Mouse (Mus musculus) lung, postnatal 0 days (tissue): Measurements from ENCODE around the gene Rnf144b. TPM values are rescaled to one million over a fixed set of nuclear protein-coding genes. Genes with fewer than 3 reads are reported as not detected.

ENCODE experiments used
- ATAC-seq: fragments of 200-750 bp; cut with Nextera tagmentation; 2 replicates; pipeline ENCODE4 v1.8.0; 2017; ENCODE audit warnings: moderate library complexity
- DNase-seq: peaks from one replicate; pipeline ENCODE4 v3.0.0-alpha.2; 2016; ENCODE audit warnings: low spot score
- H3K27ac ChIP-seq: fragments of 300-500 bp; sonication (generic); 2 replicates; pipeline ENCODE4 v1.5.1; 2014; ENCODE audit warnings: antibody characterized with exemption, mild to moderate bottlenecking, low read length, mixed read lengths
- H3K27me3 ChIP-seq: fragments of 300-500 bp; sonication (generic); replicated peaks from 2 replicates; pipeline ENCODE4 v1.6.1; 2014; ENCODE audit warnings: low read length, mixed read lengths; ENCODE audit not compliant: insufficient read depth
- H3K36me3 ChIP-seq: fragments of 300-500 bp; sonication (generic); 2 replicates; pipeline ENCODE4 v1.6.1; 2014; ENCODE audit warnings: low read length, mixed read lengths; ENCODE audit not compliant: insufficient read depth
- H3K4me1 ChIP-seq: fragments of 300-500 bp; sonication (generic); 2 replicates; pipeline ENCODE4 v1.6.1; 2014; ENCODE audit warnings: antibody characterized with exemption, low read depth, low read length, mixed read lengths; ENCODE audit not compliant: insufficient read depth
- H3K4me2 ChIP-seq: fragments of 300-500 bp; sonication (generic); replicated peaks from 2 replicates; pipeline ENCODE4 v1.6.1; 2014; ENCODE audit warnings: low read depth, mild to moderate bottlenecking, low read length, moderate library complexity, mixed read lengths
- H3K4me3 ChIP-seq: fragments of 300-500 bp; sonication (generic); 2 replicates; pipeline ENCODE4 v1.5.1; 2014; ENCODE audit warnings: low read depth, low read length
- H3K9ac ChIP-seq: fragments of 300-500 bp; sonication (generic); replicated peaks from 2 replicates; pipeline ENCODE4 v1.6.1; 2014; ENCODE audit warnings: low read depth, mild to moderate bottlenecking
- H3K9me3 ChIP-seq: fragments of 300-500 bp; sonication (generic); 2 replicates; pipeline ENCODE4 v1.6.1; 2016; ENCODE audit warnings: low read length, mixed read lengths
- CTCF ChIP-seq: IDR thresholded peaks from 2 replicates; pipeline ENCODE4 v1.5.1; 2016; ENCODE audit warnings: antibody characterized with exemption, mild to moderate bottlenecking
- EP300 ChIP-seq: IDR thresholded peaks from 2 replicates; pipeline ENCODE4 v1.6.1; 2016; ENCODE audit warnings: antibody characterized with exemption, mild to moderate bottlenecking, control low read depth
- WGBS: fragments of 180-500 bp; shearing (Covaris S2); extraction: QIAGEN DNeasy Blood & Tissue Kit; methylation state at CpG from one replicate; pipeline ENCODE4 v1.1.7; 2014; 5-methylcytosine and 5-hydroxymethylcytosine counted together
- polyA plus RNA-seq: library from polyadenylated mRNA; unstranded; fragments of >200 nt; fragmentation: Nextera tagmentation; extraction: Ambion mirVana; gene quantifications from 2 replicates; pipeline ENCODE4 v1.2.1, GENCODE M21; 2015

The Rnf144b gene
- polyA plus RNA-seq, 1 experiment from 2014 or later = 3.2 TPM

GRCm38 (mm10) chr13:47277000-47277823, 154.8 kb downstream of the Rnf144b start:
- no peaks in the 10 kb centered on the region for H3K27me3 ChIP-seq
- peak overlapping the region; percentile 39; the same call in 1 of the 2 replicates for H3K27ac ChIP-seq
- ATAC-seq (peak; percentile 75), DNase-seq (peak; percentile 61)
- H3K9me3 ChIP-seq = no peaks in the 10 kb centered on the region
- no peak overlapping the region for H3K4me3 ChIP-seq
- H3K36me3 ChIP-seq = no peaks in the 10 kb centered on the region
- no peaks in the 10 kb centered on the region; the same call in 1 of the 2 replicates for H3K4me1 ChIP-seq
- TF ChIP-seq CTCF = no peak
- TF ChIP-seq EP300 = peak; percentile 72
- no peak overlapping the region for H3K9ac ChIP-seq
- 12% methylated on average over 13 of the region's 13 CpGs for WGBS
- peak overlapping the region; percentile 19; the same call in 1 of the 2 replicates for H3K4me2 ChIP-seq

GRCm38 (mm10) chr13:47277824-47278290, 155.4 kb downstream of the Rnf144b start:
- no peaks in the 10 kb centered on the region for H3K9me3 ChIP-seq
- H3K27me3 ChIP-seq = no peaks in the 10 kb centered on the region
- H3K4me3 ChIP-seq = no peak overlapping the region
- H3K36me3 ChIP-seq = no peaks in the 10 kb centered on the region
- WGBS = 22% methylated on average over 5 of the region's 5 CpGs
- DNase-seq (no peak), ATAC-seq (0 out of 2 replicates have a peak, but pooled peaks have one; percentile 3)
- H3K4me1 ChIP-seq = no peaks in the 10 kb centered on the region; the same call in 1 of the 2 replicates
- H3K27ac ChIP-seq = 0 out of 2 replicates have a peak overlapping the region, but pooled peaks have one; percentile 39
- TF ChIP-seq CTCF = no peak
- TF ChIP-seq EP300 = no peak
- no peak overlapping the region for H3K9ac ChIP-seq
- H3K4me2 ChIP-seq = peak overlapping the region; percentile 19; the same call in 1 of the 2 replicates

GRCm38 (mm10) chr13:47282221-47282620, 159.8 kb downstream of the Rnf144b start:
- ATAC-seq (no peak), DNase-seq (no peak)
- no peak overlapping the region for H3K4me2 ChIP-seq
- TF ChIP-seq EP300 (no peak), CTCF (no peak)
- H3K36me3 ChIP-seq = no peaks in the 10 kb centered on the region
- no peak overlapping the region for H3K9ac ChIP-seq
- H3K4me1 ChIP-seq = no peaks in the 10 kb centered on the region; the same call in 1 of the 2 replicates
- H3K4me3 ChIP-seq = no peak overlapping the region
- no peaks in the 10 kb centered on the region for H3K27me3 ChIP-seq
- H3K27ac ChIP-seq = no peak overlapping the region
- no peaks in the 10 kb centered on the region for H3K9me3 ChIP-seq
- WGBS = 60% methylated on average over 3 of the region's 3 CpGs

GRCm38 (mm10) chr13:47288449-47288848, 166.0 kb downstream of the Rnf144b start:
- no peaks in the 10 kb centered on the region for H3K27me3 ChIP-seq
- peak; percentile 97 for TF ChIP-seq CTCF
- no peak for TF ChIP-seq EP300
- H3K4me2 ChIP-seq = no peak overlapping the region
- WGBS = 47% methylated on average over 4 of the region's 4 CpGs
- H3K9me3 ChIP-seq = no peaks in the 10 kb centered on the region
- ATAC-seq = peak; percentile 75
- H3K9ac ChIP-seq = no peak overlapping the region
- H3K4me1 ChIP-seq = no peaks in the 10 kb centered on the region
- no peak overlapping the region for H3K27ac ChIP-seq
- no peak overlapping the region for H3K4me3 ChIP-seq
- DNase-seq = peak; percentile 81
- no peaks in the 10 kb centered on the region for H3K36me3 ChIP-seq

- H3K9ac ChIP-seq = no peak overlapping the region
- ATAC-seq = no peak
- no peak for DNase-seq
These were observed 174.0 kb downstream of the Rnf144b start for GRCm38 (mm10) chr13:47296465-47296864.

More at GRCm38 (mm10) chr13:47296465-47296864, 174.0 kb downstream of the Rnf144b start:
- TF ChIP-seq EP300 = no peak
- no peak for TF ChIP-seq CTCF
- Histone ChIP-seq H3K27me3 (no peaks in the 10 kb centered on the region), H3K27ac (no peak overlapping the region), H3K4me1 (no peaks in the 10 kb centered on the region), H3K4me2 (no peak overlapping the region), H3K36me3 (no peaks in the 10 kb centered on the region), H3K9me3 (no peaks in the 10 kb centered on the region), H3K4me3 (no peak overlapping the region)
- 81% methylated on average over 8 of the region's 8 CpGs for WGBS

Other genes starting within 250 kb of the Rnf144b start
- 30.5 TPM in 2 replicates for gene Kif13a, start 192.8 kb upstream of the Rnf144b start, polyA plus RNA-seq
- gene Nhlrc1, start 107.8 kb upstream of the Rnf144b start, polyA plus RNA-seq = 2.1 and 2.3 TPM in 2 replicates
- gene Kdm1b, start 79.2 kb upstream of the Rnf144b start, polyA plus RNA-seq = 7.0 and 9.5 TPM in 2 replicates
- gene Tpmt, start 77.9 kb upstream of the Rnf144b start, polyA plus RNA-seq = 6.8 and 7.4 TPM in 2 replicates
- 113 and 126 TPM in 2 replicates for gene Dek, start 16.5 kb upstream of the Rnf144b start, polyA plus RNA-seq